Mouse (Mus musculus) liver, embryonic 13.5 days (tissue): ENCODE measurements around the gene Zfyve28. TPM values are rescaled to one million over a fixed set of nuclear protein-coding genes. Genes with fewer than 3 reads are reported as not detected.
A peak's percentile ranks its signal among the peaks of the same experiment; 100 is the strongest.

Source experiments
- ATAC-seq: fragments of 200-750 bp; cut with Nextera tagmentation; 2 replicates; pipeline ENCODE4 v1.8.0; 2017; ENCODE audit warnings: low read depth, mild to moderate bottlenecking, moderate number of reproducible peaks, moderate library complexity
- DNase-seq: peaks from one replicate; pipeline ENCODE4 v3.0.0; 2022
- H3K27ac ChIP-seq: fragments of 300-500 bp; sonication (generic); 2 replicates; pipeline ENCODE4 v1.5.1; 2015; ENCODE audit warnings: moderate library complexity, mild to moderate bottlenecking, inconsistent platforms
- H3K27me3 ChIP-seq: fragments of 300-500 bp; sonication (generic); 2 replicates; pipeline ENCODE4 v1.6.1; 2015; ENCODE audit warnings: mild to moderate bottlenecking, inconsistent platforms
- H3K36me3 ChIP-seq: fragments of 300-500 bp; sonication (generic); 2 replicates; pipeline ENCODE4 v1.6.1; 2015; ENCODE audit warnings: mild to moderate bottlenecking, inconsistent platforms
- H3K4me1 ChIP-seq: fragments of 300-500 bp; sonication (generic); replicated peaks from 2 replicates; pipeline ENCODE4 v1.6.1; 2015; ENCODE audit warnings: inconsistent platforms
- H3K4me2 ChIP-seq: fragments of 300-500 bp; sonication (generic); 2 replicates; pipeline ENCODE4 v1.6.1; 2015; ENCODE audit warnings: inconsistent platforms, mild to moderate bottlenecking, moderate library complexity
- H3K4me3 ChIP-seq: fragments of 300-500 bp; sonication (generic); replicated peaks from 2 replicates; pipeline ENCODE4 v1.5.1; 2015; ENCODE audit warnings: mild to moderate bottlenecking, inconsistent platforms
- H3K9ac ChIP-seq: fragments of 300-500 bp; sonication (generic); 2 replicates; pipeline ENCODE4 v1.6.1; 2015; ENCODE audit warnings: mild to moderate bottlenecking, inconsistent platforms
- H3K9me3 ChIP-seq: fragments of 300-500 bp; sonication (generic); replicated peaks from 2 replicates; pipeline ENCODE4 v1.6.1; 2016; ENCODE audit warnings: inconsistent platforms
- WGBS: fragments of 180-500 bp; shearing (Covaris S2); methylation state at CpG from one replicate; pipeline ENCODE4 v1.1.7; 2015; ENCODE audit not compliant: insufficient replicate concordance; 5-methylcytosine and 5-hydroxymethylcytosine counted together
- polyA plus RNA-seq: library from polyadenylated mRNA; unstranded; fragments of >200 nt; fragmentation: Nextera tagmentation; extraction: Ambion mirVana; gene quantifications from 2 replicates; pipeline ENCODE4 v1.2.1, GENCODE M21; 2015

The Zfyve28 gene
- polyA plus RNA-seq, 1 experiment from 2014 or later: 0.02 TPM

DNA sequence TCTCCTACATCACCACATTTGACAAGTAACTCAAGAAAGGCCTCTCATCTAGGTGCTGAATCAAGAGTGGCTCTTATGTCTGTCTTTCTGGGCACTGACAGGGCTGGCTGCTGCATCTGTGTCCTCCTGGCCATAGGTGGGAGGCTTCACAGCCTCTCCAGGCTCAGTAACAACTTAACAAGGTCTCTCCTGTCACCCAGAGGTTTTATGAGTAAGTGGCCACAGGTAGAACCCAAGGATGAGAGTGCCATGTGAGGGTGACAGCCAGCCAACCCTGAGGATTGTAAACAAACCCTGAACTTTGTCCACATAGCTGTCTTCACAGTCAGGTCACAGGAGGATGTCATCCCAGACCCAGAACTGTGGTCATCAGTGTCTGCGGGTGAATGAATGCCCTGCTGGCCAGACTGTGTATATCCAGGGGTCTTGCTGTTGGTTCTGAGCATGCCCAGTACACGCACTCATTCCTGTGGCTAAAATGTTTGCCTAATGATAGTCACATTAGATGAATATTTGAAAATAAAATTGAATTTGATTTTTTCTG is 31.3 kb upstream of the Zfyve28 start:
- H3K27me3 ChIP-seq: 0 out of 2 replicates have a peak, but pooled peaks cover 4% of the 10 kb centered on the region
- no peak overlapping the region for H3K4me2 ChIP-seq
- H3K4me3 ChIP-seq: no peak overlapping the region
- H3K27ac ChIP-seq: no peak overlapping the region
- no peak overlapping the region for H3K9ac ChIP-seq
- H3K9me3 ChIP-seq: no peaks in the 10 kb centered on the region
- DNase-seq (no peak), ATAC-seq (no peak)
- 46% methylated on average over 2 of the region's 2 CpGs for WGBS
- H3K4me1 ChIP-seq: no peaks in the 10 kb centered on the region
- H3K36me3 ChIP-seq: no peaks in the 10 kb centered on the region

DNA sequence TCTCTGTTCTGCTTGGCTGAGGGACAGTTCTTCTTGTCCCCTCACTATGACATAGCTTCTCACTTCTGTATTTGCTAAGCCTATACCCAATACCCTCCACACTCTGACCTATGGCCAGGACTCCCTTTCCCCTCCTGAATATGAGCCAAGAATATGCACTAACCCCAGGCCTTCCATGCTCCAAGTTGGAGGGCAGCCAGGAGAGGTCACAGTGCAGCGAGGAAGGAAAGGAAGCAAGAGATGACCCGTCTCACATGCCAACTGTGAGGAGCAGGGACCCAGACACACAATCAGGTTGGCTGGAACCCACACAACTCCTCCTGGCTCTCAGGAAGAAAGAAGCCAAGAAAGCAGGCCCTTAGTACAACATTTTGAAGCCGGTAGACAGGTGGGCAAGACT is 20.8 kb upstream of the Zfyve28 start:
- WGBS: 61% methylated on average over 3 of the region's 3 CpGs
- no peak overlapping the region for H3K4me2 ChIP-seq
- H3K27me3 ChIP-seq: 0 out of 2 replicates have a peak, but pooled peaks cover 3% of the 10 kb centered on the region
- DNase-seq: no peak
- no peak overlapping the region for H3K4me3 ChIP-seq
- no peak for ATAC-seq
- no peaks in the 10 kb centered on the region for H3K4me1 ChIP-seq
- no peaks in the 10 kb centered on the region for H3K9me3 ChIP-seq
- H3K27ac ChIP-seq: no peak overlapping the region
- H3K36me3 ChIP-seq: no peaks in the 10 kb centered on the region
- H3K9ac ChIP-seq: no peak overlapping the region

GRCm38 (mm10) chr5:34302377-34302776 is 14.1 kb upstream of the Zfyve28 start:
- WGBS: 62% methylated on average over 7 of the region's 7 CpGs
- Histone ChIP-seq H3K4me1 (no peaks in the 10 kb centered on the region), H3K4me3 (no peak overlapping the region), H3K36me3 (no peaks in the 10 kb centered on the region), H3K27me3 (peaks cover 23% of the 10 kb centered on the region), H3K4me2 (no peak overlapping the region), H3K27ac (no peak overlapping the region), H3K9me3 (no peaks in the 10 kb centered on the region), H3K9ac (no peak overlapping the region)
- DNase-seq (no peak), ATAC-seq (no peak)

DNA sequence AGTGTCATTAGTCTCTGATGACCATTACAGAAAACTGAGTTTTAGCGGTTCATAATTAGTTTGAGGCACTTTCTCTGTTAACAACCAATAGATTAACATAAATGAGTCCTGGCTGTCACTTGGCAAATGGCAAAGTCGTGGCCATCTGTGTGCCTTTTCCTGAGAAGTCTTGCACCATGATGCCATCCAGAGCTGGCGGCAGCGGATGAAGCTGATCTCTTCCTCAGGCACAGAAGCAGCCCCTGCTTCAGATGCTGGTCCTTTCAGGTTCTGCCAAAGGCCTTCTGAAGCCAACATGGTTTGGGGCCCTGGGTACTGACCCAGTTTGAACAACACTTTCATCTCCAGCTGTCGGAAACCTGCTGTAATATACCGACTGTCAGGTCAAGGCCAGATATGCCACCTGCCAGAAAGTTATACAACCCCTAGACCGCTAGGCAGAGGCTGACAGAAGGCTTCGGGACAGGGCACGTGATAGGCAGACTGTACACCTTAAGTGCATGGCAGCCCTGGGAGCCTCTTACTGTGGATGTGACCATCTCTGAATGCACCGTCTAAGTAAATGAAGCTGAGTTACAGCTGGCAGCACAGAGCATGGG is 10.8 kb upstream of the Zfyve28 start:
- peaks cover 25% of the 10 kb centered on the region for H3K27me3 ChIP-seq
- 70% methylated on average over 10 of the region's 10 CpGs for WGBS
- no peak for ATAC-seq
- H3K9me3 ChIP-seq: no peaks in the 10 kb centered on the region
- no peak overlapping the region for H3K4me3 ChIP-seq
- H3K36me3 ChIP-seq: no peaks in the 10 kb centered on the region
- no peak for DNase-seq
- H3K9ac ChIP-seq: no peak overlapping the region
- no peak overlapping the region for H3K27ac ChIP-seq
- no peak overlapping the region for H3K4me2 ChIP-seq
- no peaks in the 10 kb centered on the region for H3K4me1 ChIP-seq

GRCm38 (mm10) chr5:34298061-34298460 is 9.8 kb upstream of the Zfyve28 start:
- Histone ChIP-seq H3K36me3 (no peaks in the 10 kb centered on the region), H3K4me3 (no peak overlapping the region), H3K4me2 (no peak overlapping the region), H3K9ac (no peak overlapping the region), H3K9me3 (no peaks in the 10 kb centered on the region), H3K4me1 (no peaks in the 10 kb centered on the region), H3K27me3 (peaks cover 28% of the 10 kb centered on the region), H3K27ac (no peak overlapping the region)
- ATAC-seq (no peak), DNase-seq (no peak)
- 47% methylated on average over 4 of the region's 4 CpGs for WGBS

DNA sequence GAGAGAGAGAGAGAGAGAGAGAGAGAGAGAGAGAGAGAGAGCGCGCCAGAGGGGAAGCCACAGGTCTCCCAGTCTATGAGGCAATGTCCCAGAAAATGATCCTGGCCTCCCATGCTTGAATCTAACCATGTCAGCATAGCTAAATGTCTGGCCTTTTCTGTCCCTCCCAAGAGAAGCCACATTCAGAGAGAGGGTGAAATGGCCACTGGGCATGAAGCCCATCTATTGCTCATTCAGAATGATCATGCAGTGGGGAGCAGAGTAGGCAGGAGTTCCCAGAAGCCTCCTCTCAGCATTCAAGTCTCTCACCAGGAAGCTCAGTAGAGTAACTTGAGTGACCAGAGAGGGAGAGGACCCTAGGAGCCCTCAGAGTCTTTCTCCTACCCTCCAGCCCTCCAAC is 6.9 kb upstream of the Zfyve28 start:
- no peak for ATAC-seq
- DNase-seq: no peak
- Histone ChIP-seq H3K4me3 (no peak overlapping the region), H3K4me1 (no peaks in the 10 kb centered on the region), H3K9ac (no peak overlapping the region), H3K27me3 (peaks cover 40% of the 10 kb centered on the region), H3K9me3 (no peaks in the 10 kb centered on the region), H3K4me2 (no peak overlapping the region), H3K36me3 (no peaks in the 10 kb centered on the region), H3K27ac (no peak overlapping the region)
- 86% methylated on average over 2 of the region's 2 CpGs for WGBS

DNA sequence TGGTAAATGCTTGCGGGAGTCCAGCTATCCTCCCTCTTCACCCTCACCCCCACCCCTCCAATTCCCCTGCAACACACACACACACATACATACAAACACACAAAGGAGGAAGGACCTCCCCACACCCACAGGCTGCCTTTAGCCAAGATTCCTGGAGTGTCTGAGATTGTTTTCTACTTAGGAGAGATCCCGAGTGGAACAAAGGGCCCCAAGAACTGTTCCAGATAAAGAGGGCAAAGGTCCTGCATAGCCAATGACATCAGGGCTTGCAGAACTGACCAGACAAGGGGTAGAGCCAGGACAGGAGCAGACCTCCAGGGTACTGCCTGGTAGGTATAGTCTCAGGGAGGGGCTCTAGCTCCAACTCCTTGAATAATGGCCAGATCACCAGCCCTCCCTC is 6.4 kb upstream of the Zfyve28 start:
- Histone ChIP-seq H3K4me1 (no peaks in the 10 kb centered on the region), H3K9ac (no peak overlapping the region), H3K36me3 (no peaks in the 10 kb centered on the region), H3K4me3 (no peak overlapping the region), H3K27ac (no peak overlapping the region), H3K27me3 (peaks cover 40% of the 10 kb centered on the region), H3K9me3 (no peaks in the 10 kb centered on the region), H3K4me2 (no peak overlapping the region)
- WGBS: 38% methylated on average over 2 of the region's 2 CpGs
- ATAC-seq: no peak
- no peak for DNase-seq

DNA sequence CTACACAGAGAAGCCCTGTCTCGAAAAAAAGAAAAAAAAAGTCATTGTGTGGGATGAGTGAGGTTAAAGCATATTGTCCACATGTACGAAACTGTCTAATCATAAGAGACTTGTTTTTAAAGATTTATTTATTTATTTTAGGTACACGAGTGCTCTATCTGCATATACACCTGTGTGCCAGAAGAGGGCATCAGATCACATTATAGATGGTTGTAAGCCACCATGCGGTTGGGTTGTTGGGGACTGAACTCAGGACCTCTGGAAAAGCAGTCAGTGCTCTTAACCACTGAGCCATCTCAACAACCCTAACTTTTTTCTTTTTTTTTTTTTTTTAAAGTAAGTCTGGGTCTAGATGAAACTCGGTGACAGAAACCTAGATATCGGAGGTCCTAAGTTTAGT is 5.1 kb upstream of the Zfyve28 start:
- Histone ChIP-seq H3K9me3 (no peaks in the 10 kb centered on the region), H3K4me2 (no peak overlapping the region), H3K9ac (no peak overlapping the region), H3K36me3 (no peaks in the 10 kb centered on the region), H3K4me1 (peaks cover 3% of the 10 kb centered on the region), H3K27ac (no peak overlapping the region), H3K4me3 (no peak overlapping the region), H3K27me3 (peaks cover 46% of the 10 kb centered on the region)
- DNase-seq: no peak
- 55% methylated on average over 6 of the region's 6 CpGs for WGBS
- ATAC-seq: no peak

GRCm38 (mm10) chr5:34289286-34289685 is 1.0 kb upstream of the Zfyve28 start:
- Histone ChIP-seq H3K27ac (no peak overlapping the region), H3K9me3 (no peaks in the 10 kb centered on the region), H3K9ac (no peak overlapping the region), H3K36me3 (no peaks in the 10 kb centered on the region), H3K27me3 (peaks cover 82% of the 10 kb centered on the region), H3K4me1 (peaks cover 24% of the 10 kb centered on the region), H3K4me3 (no peak overlapping the region), H3K4me2 (no peak overlapping the region)
- no peak for DNase-seq
- WGBS: 44% methylated on average over 2 of the region's 2 CpGs
- no peak for ATAC-seq

DNA sequence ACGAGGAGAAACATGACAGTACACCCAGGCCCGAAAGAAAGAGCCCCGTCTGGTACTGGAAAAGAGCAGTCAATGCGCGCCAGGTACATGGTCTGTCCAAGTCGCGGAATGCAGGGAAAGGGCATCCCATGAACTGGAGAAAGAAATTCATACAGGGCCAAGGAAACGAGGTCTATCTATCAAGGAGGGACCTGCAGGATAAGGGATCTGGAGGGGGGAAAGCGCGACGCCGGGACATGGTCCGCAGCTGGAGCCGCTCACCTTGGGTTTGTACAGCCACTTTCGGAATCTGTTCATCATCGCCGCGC is 457 bp downstream of the Zfyve28 start:
- ATAC-seq: no peak
- Histone ChIP-seq H3K4me3 (peak overlapping the region; percentile 55), H3K27ac (no peak overlapping the region), H3K36me3 (no peaks in the 10 kb centered on the region), H3K9ac (no peak overlapping the region), H3K9me3 (no peaks in the 10 kb centered on the region), H3K4me2 (peak overlapping the region; percentile 70), H3K27me3 (peaks cover 87% of the 10 kb centered on the region), H3K4me1 (peaks cover 24% of the 10 kb centered on the region)
- WGBS: 2% methylated on average over 18 of the region's 18 CpGs
- no peak for DNase-seq

- H3K36me3 ChIP-seq: no peaks in the 10 kb centered on the region
- no peak for ATAC-seq
- 2% methylated on average over 54 of the region's 54 CpGs for WGBS
- H3K27me3 ChIP-seq: peaks cover 85% of the 10 kb centered on the region
- H3K9ac ChIP-seq: no peak overlapping the region
- no peaks in the 10 kb centered on the region for H3K9me3 ChIP-seq
- peak overlapping the region; percentile 55 for H3K4me3 ChIP-seq
- H3K4me1 ChIP-seq: peaks cover 24% of the 10 kb centered on the region
- no peak for DNase-seq
- H3K4me2 ChIP-seq: peak overlapping the region; percentile 70
- no peak overlapping the region for H3K27ac ChIP-seq
These were observed 1.0 kb downstream of the Zfyve28 start for GRCm38 (mm10) chr5:34287001-34287837.

DNA sequence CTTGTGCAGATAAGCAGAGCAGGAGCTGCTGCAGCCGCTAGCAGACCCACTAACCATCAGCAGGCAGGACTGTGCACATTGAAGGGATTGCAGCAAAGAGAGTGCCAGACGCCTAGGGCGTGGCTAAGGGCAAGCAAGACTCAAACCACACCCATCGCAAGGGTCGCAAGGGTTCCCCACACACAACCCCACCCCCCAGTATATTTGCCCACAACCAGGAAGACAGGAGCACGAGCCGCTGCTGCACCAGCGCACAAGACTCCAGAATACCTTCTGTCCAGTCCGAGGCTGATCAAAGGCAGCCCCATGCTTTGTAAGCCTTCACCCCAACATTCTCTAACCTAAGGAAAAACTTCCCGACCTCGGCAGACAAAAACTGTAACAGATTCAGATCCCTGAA is 1.7 kb downstream of the Zfyve28 start:
- Histone ChIP-seq H3K27ac (no peak overlapping the region), H3K27me3 (peaks cover 78% of the 10 kb centered on the region), H3K9me3 (no peaks in the 10 kb centered on the region), H3K4me2 (peak overlapping the region; percentile 70), H3K4me3 (peak overlapping the region; percentile 55), H3K4me1 (peaks cover 24% of the 10 kb centered on the region), H3K36me3 (no peaks in the 10 kb centered on the region), H3K9ac (no peak overlapping the region)
- no peak for DNase-seq
- under 1% methylated on average over 11 of the region's 11 CpGs for WGBS
- no peak for ATAC-seq
